In genomic region chr5:142678141-142678571, GRCm38 (mm10) we compare ENCODE assay signal across 15 mouse cellular contexts. TPM values are rescaled to one million over a fixed set of nuclear protein-coding genes. Genes with fewer than 3 reads are reported as not detected.
DNase-seq lines count a peak whose midpoint lies in the region; ATAC-seq and TF ChIP-seq lines count a peak whose summit lies in the region.
"Had no signal": no experiment of that assay in that cellular context is flagged by ENCODE, and none has a peak within 500 bp of the region (broad histone marks: within the 10 kb centered on the region; RNA-seq: fewer than 3 reads in every experiment).

No protein-coding gene starts in this region.

- no peak for TF ChIP-seq CTCF in liver, embryonic 14.5 days (IDR thresholded peaks at IDR 0.05; ENCODE audit: low read depth)

- no peaks in the 10 kb centered on the region for H3K27me3 ChIP-seq in liver, embryonic 14.5 days (ENCODE audit: control insufficient read depth, insufficient read depth, low read length)
- no peaks in the 10 kb centered on the region for H3K27me3 ChIP-seq in liver, embryonic 12.5 days (replicated peaks)
- H3K27me3 ChIP-seq: limb, embryonic 13.5 days; Patski had no signal

- no peak overlapping the region for H3K27ac ChIP-seq in liver, embryonic 14.5 days
- no peak overlapping the region for H3K27ac ChIP-seq in liver, embryonic 12.5 days
- H3K27ac ChIP-seq: kidney, postnatal 0 days; limb, embryonic 13.5 days had no signal

- 50% methylated on average over 7 of the region's 7 CpGs for WGBS in liver, embryonic 14.5 days (ENCODE audit: insufficient replicate concordance)
- 55% methylated on average over 7 of the region's 7 CpGs for WGBS in liver, embryonic 12.5 days (ENCODE audit: insufficient replicate concordance)

- H3K4me1 ChIP-seq in liver, embryonic 14.5 days (replicated peaks; ENCODE audit: control insufficient read depth in 2 of 2, insufficient read depth in 2 of 2, low read length in 1 of 2) = peaks cover 3 to 14% of the 10 kb centered on the region in 2 experiments
- peaks cover 22% of the 10 kb centered on the region for H3K4me1 ChIP-seq in liver, embryonic 12.5 days
- H3K4me1 ChIP-seq: limb, embryonic 13.5 days had no signal

- no peak for TF ChIP-seq EP300 in liver, embryonic 14.5 days (IDR thresholded peaks at IDR 0.05; ENCODE audit: low read depth)

- no peak overlapping the region for H3K4me2 ChIP-seq in liver, embryonic 14.5 days (ENCODE audit: low read depth)
- H3K4me2 ChIP-seq in liver, embryonic 12.5 days = no peak overlapping the region
- H3K4me2 ChIP-seq: heart, embryonic 11.5 days; limb, embryonic 13.5 days had no signal

- no peaks in the 10 kb centered on the region for H3K9me3 ChIP-seq in liver, embryonic 14.5 days (ENCODE audit: control insufficient read depth, low read length)
- no peaks in the 10 kb centered on the region for H3K9me3 ChIP-seq in liver, embryonic 12.5 days (replicated peaks)

- DNase-seq in liver, embryonic 14.5 days (ENCODE audit: low read depth in 3 of 3, low spot score in 3 of 3) = no peak
- DNase-seq in adrenal gland, postnatal 14 days = peak; percentile 90
- peak; percentile 90 for DNase-seq in cerebellum, adult 9-11 months
- no peak for DNase-seq in kidney, adult 8-10 months
- no peak for DNase-seq in heart, adult 18-20 months
- DNase-seq: layer of hippocampus, postnatal 36 days; lung, postnatal 4 days; thymus, postnatal 36 days had no signal

- H3K36me3 ChIP-seq in liver, embryonic 14.5 days (replicated peaks; ENCODE audit: control insufficient read depth, insufficient read depth, low read depth) = no peaks in the 10 kb centered on the region
- H3K36me3 ChIP-seq in liver, embryonic 12.5 days = no peaks in the 10 kb centered on the region
- H3K36me3 ChIP-seq: limb, embryonic 13.5 days had no signal

- H3K9ac ChIP-seq in liver, embryonic 14.5 days (replicated peaks) = no peak overlapping the region
- no peak overlapping the region for H3K9ac ChIP-seq in liver, embryonic 12.5 days
- H3K9ac ChIP-seq: limb, embryonic 13.5 days had no signal

- peak; percentile 14; the same call in 1 of the 2 replicates for ATAC-seq in liver, embryonic 14.5 days (ENCODE audit: insufficient read depth)
- ATAC-seq in liver, embryonic 12.5 days = no peak
- 0 out of 2 replicates have a peak, but pooled peaks have one; percentile 11 for ATAC-seq in megakaryocyte-erythroid progenitor cell, adult 5-6 weeks (replicated peaks; ENCODE audit: low FRiP score, low TSS enrichment, poor library complexity, severe bottlenecking)
- ATAC-seq: Patski had no signal

- H3K4me3 ChIP-seq in liver, embryonic 14.5 days (ENCODE audit: insufficient read depth in 1 of 2, low read depth in 2 of 2, low read length in 2 of 2) = no peak overlapping the region
- H3K4me3 ChIP-seq in liver, embryonic 12.5 days = no peak overlapping the region
- H3K4me3 ChIP-seq: erythroblast, embryonic 14.5 days; limb, embryonic 13.5 days had no signal

RNA-seq across cellular contexts. Expression of gene Slc29a4, which starts 14.2 kb away (rescaled TPM):
- polyA plus RNA-seq in liver, embryonic 14.5 days (2012; rRNA removed) = 0.04 and 0.21 TPM in 2 replicates
- 0.04 and 0.24 TPM in 2 replicates for polyA plus RNA-seq in liver, embryonic 14.5 days (2014; fragmentation: Nextera tagmentation; extraction: Ambion mirVana)
- polyA plus RNA-seq in liver, embryonic 12.5 days (2016; fragmentation: Nextera tagmentation; extraction: Ambion mirVana) = 0.38 and 0.72 TPM in 2 replicates
- total RNA-seq in adrenal gland, postnatal 14 days (2021) = 19.5 and 22.6 TPM in 2 replicates
- total RNA-seq in megakaryocyte-erythroid progenitor cell, adult 5-6 weeks (2014; fragmentation: Nextera tagmentation) = not detected in 2 replicates
- total RNA-seq in megakaryocyte-erythroid progenitor cell, adult 5-6 weeks (2017) = not detected in 2 replicates
- under 1 TPM; 0.17 to 0.21 TPM for total RNA-seq in heart, adult 18-20 months (2021)
- polyA plus RNA-seq: erythroblast, embryonic 14.5 days had no signal

RNA-seq across cellular contexts. Expression of gene Wipi2, which starts 50.7 kb away (rescaled TPM):
- polyA plus RNA-seq in liver, embryonic 14.5 days (2012; rRNA removed) = 16.0 and 20.5 TPM in 2 replicates
- polyA plus RNA-seq in liver, embryonic 14.5 days (2014; fragmentation: Nextera tagmentation; extraction: Ambion mirVana) = 28.3 and 34.4 TPM in 2 replicates
- polyA plus RNA-seq in liver, embryonic 12.5 days (2016; fragmentation: Nextera tagmentation; extraction: Ambion mirVana) = 46.7 and 50.1 TPM in 2 replicates
- 98.5 and 109 TPM in 2 replicates for total RNA-seq in adrenal gland, postnatal 14 days (2021)
- 33.6 and 35.8 TPM in 2 replicates for total RNA-seq in megakaryocyte-erythroid progenitor cell, adult 5-6 weeks (2014; fragmentation: Nextera tagmentation)
- total RNA-seq in megakaryocyte-erythroid progenitor cell, adult 5-6 weeks (2017) = 35.2 and 40.8 TPM in 2 replicates
- total RNA-seq in heart, adult 18-20 months (2021) = 10 to 100 TPM; 35.7 to 38.8 TPM

Comparison
In these comparisons a context has a peak if more than half of its experiments do, and no peak if none do; other contexts are left out.
1. DNase-seq: peak in adrenal gland, postnatal 14 days (single experiment) and cerebellum, adult 9-11 months (single experiment); none in liver, embryonic 14.5 days (0 of 3), kidney, adult 8-10 months (0 of 2) and heart, adult 18-20 months (0 of 2).
2. RNA of gene Slc29a4, which starts 14.2 kb away (total RNA-seq): 19.5 to 22.6 TPM in adrenal gland, postnatal 14 days; 0.17 to 0.21 TPM in heart, adult 18-20 months and not detected in megakaryocyte-erythroid progenitor cell, adult 5-6 weeks; every median in the first group is over 10 times any median in the second.